Mouse (Mus musculus): ENCODE measurements around the gene Fance. TPM values are rescaled to one million over a fixed set of nuclear protein-coding genes. Genes with fewer than 3 reads are reported as not detected.

Gene Fance
- polyA plus RNA-seq, 1 experiment: 28.5 TPM

- no peaks in the 10 kb centered on the region for H3K27me3 ChIP-seq (ENCODE audit: control insufficient read depth, insufficient read depth, insufficient read length)
- no peak for TF ChIP-seq MYOG (IDR thresholded peaks at IDR 0.05; ENCODE audit: control insufficient read depth in 1 of 3, insufficient read depth in 1 of 3, insufficient read length in 2 of 3, low read depth in 2 of 3)
- no peak for TF ChIP-seq CEBPB (IDR thresholded peaks at IDR 0.05; ENCODE audit: insufficient read depth, poor library complexity, severe bottlenecking)
- no peak for TF ChIP-seq USF1 (IDR thresholded peaks at IDR 0.05; ENCODE audit: low read depth)
- no peak for TF ChIP-seq MAX (IDR thresholded peaks at IDR 0.05; ENCODE audit: low read depth)
- TF ChIP-seq SRF (IDR thresholded peaks at IDR 0.05; ENCODE audit: control insufficient read depth, insufficient read length, low read depth): no peak
- no peak for TF ChIP-seq POLR2A (IDR thresholded peaks at IDR 0.05; ENCODE audit: insufficient read length, low read depth)
- TF ChIP-seq MYOD1 (IDR thresholded peaks at IDR 0.05; ENCODE audit: control insufficient read depth in 1 of 3, insufficient read length in 2 of 3, low read depth in 2 of 3): no peak
- TF ChIP-seq REST (IDR thresholded peaks at IDR 0.05; ENCODE audit: insufficient read depth, insufficient read length): no peak
- TF ChIP-seq POLR2AphosphoS2 (IDR thresholded peaks at IDR 0.05; ENCODE audit: insufficient read length, low read depth): no peak
- TF ChIP-seq TCF12 (IDR thresholded peaks at IDR 0.05; ENCODE audit: insufficient read depth, poor library complexity, severe bottlenecking): no peak
- TF ChIP-seq TCF3 (IDR thresholded peaks at IDR 0.05; ENCODE audit: insufficient read length, low read depth): no peak
- no peak for TF ChIP-seq E2F4 (IDR thresholded peaks at IDR 0.05; ENCODE audit: insufficient read depth)
- H3K79me2 ChIP-seq (ENCODE audit: control insufficient read depth, insufficient read depth): peaks cover 6% of the 10 kb centered on the region
- no peak overlapping the region for H3ac ChIP-seq (ENCODE audit: control insufficient read depth, insufficient read length)
- no peaks in the 10 kb centered on the region for H3K36me3 ChIP-seq (ENCODE audit: control insufficient read depth, insufficient read depth)
- H3K4me3 ChIP-seq: no peak overlapping the region
- no peak overlapping the region for H3K4me2 ChIP-seq (ENCODE audit: low read depth)
Observed at GRCm38 (mm10) chr17:28287578-28287977, 25.7 kb upstream of the Fance start.

GRCm38 (mm10) chr17:28287980-28288379 lies 25.3 kb upstream of the Fance start:
- Histone ChIP-seq H3K36me3 (ENCODE audit: control insufficient read depth, insufficient read depth) (no peaks in the 10 kb centered on the region), H3K27me3 (ENCODE audit: control insufficient read depth, insufficient read depth, insufficient read length) (no peaks in the 10 kb centered on the region), H3K79me2 (ENCODE audit: control insufficient read depth, insufficient read depth) (peaks cover 6% of the 10 kb centered on the region), H3K4me2 (ENCODE audit: low read depth) (no peak overlapping the region), H3ac (ENCODE audit: control insufficient read depth, insufficient read length) (no peak overlapping the region), H3K4me3 (no peak overlapping the region)
- TF ChIP-seq TCF3 (IDR thresholded peaks at IDR 0.05; ENCODE audit: insufficient read length, low read depth) (no peak), E2F4 (IDR thresholded peaks at IDR 0.05; ENCODE audit: insufficient read depth) (no peak), TCF12 (IDR thresholded peaks at IDR 0.05; ENCODE audit: insufficient read depth, poor library complexity, severe bottlenecking) (no peak), SRF (IDR thresholded peaks at IDR 0.05; ENCODE audit: control insufficient read depth, insufficient read length, low read depth) (no peak), MYOG (IDR thresholded peaks at IDR 0.05; ENCODE audit: control insufficient read depth in 1 of 3, insufficient read depth in 1 of 3, insufficient read length in 2 of 3, low read depth in 2 of 3) (peak in 1 of 3 experiments; percentile 3), POLR2A (IDR thresholded peaks at IDR 0.05; ENCODE audit: insufficient read length, low read depth) (no peak), POLR2AphosphoS2 (IDR thresholded peaks at IDR 0.05; ENCODE audit: insufficient read length, low read depth) (no peak), MYOD1 (IDR thresholded peaks at IDR 0.05; ENCODE audit: control insufficient read depth in 1 of 3, insufficient read length in 2 of 3, low read depth in 2 of 3) (peak in 2 of 3 experiments; percentile 31 to 34), MAX (IDR thresholded peaks at IDR 0.05; ENCODE audit: low read depth) (no peak)

- no peaks in the 10 kb centered on the region for H3K79me2 ChIP-seq (ENCODE audit: control insufficient read depth, insufficient read depth)
- H3ac ChIP-seq (ENCODE audit: control insufficient read depth, insufficient read length): no peak overlapping the region
- no peak for TF ChIP-seq TCF3 (IDR thresholded peaks at IDR 0.05; ENCODE audit: insufficient read length, low read depth)
- TF ChIP-seq SRF (IDR thresholded peaks at IDR 0.05; ENCODE audit: control insufficient read depth, insufficient read length, low read depth): no peak
- no peak for TF ChIP-seq MYOD1 (IDR thresholded peaks at IDR 0.05; ENCODE audit: control insufficient read depth in 1 of 3, insufficient read length in 2 of 3, low read depth in 2 of 3)
- TF ChIP-seq USF1 (IDR thresholded peaks at IDR 0.05; ENCODE audit: low read depth): no peak
- no peak for TF ChIP-seq POLR2AphosphoS2 (IDR thresholded peaks at IDR 0.05; ENCODE audit: insufficient read length, low read depth)
- TF ChIP-seq CEBPB (IDR thresholded peaks at IDR 0.05; ENCODE audit: insufficient read depth, poor library complexity, severe bottlenecking): no peak
- TF ChIP-seq REST (IDR thresholded peaks at IDR 0.05; ENCODE audit: insufficient read depth, insufficient read length): no peak
- no peak for TF ChIP-seq MYOG (IDR thresholded peaks at IDR 0.05; ENCODE audit: control insufficient read depth in 1 of 3, insufficient read depth in 1 of 3, insufficient read length in 2 of 3, low read depth in 2 of 3)
- no peak for TF ChIP-seq POLR2A (IDR thresholded peaks at IDR 0.05; ENCODE audit: insufficient read length, low read depth)
- no peak for TF ChIP-seq MAX (IDR thresholded peaks at IDR 0.05; ENCODE audit: low read depth)
- TF ChIP-seq E2F4 (IDR thresholded peaks at IDR 0.05; ENCODE audit: insufficient read depth): no peak
- H3K4me2 ChIP-seq (ENCODE audit: low read depth): no peak overlapping the region
- H3K36me3 ChIP-seq (ENCODE audit: control insufficient read depth, insufficient read depth): no peaks in the 10 kb centered on the region
- H3K4me3 ChIP-seq: no peak overlapping the region
- H3K27me3 ChIP-seq (ENCODE audit: control insufficient read depth, insufficient read depth, insufficient read length): no peaks in the 10 kb centered on the region
Observed at GRCm38 (mm10) chr17:28290262-28290661, 23.1 kb upstream of the Fance start.

- TF ChIP-seq POLR2A (IDR thresholded peaks at IDR 0.05; ENCODE audit: insufficient read length, low read depth): peak; percentile 13
- TF ChIP-seq MYOD1 (IDR thresholded peaks at IDR 0.05; ENCODE audit: control insufficient read depth in 1 of 3, insufficient read length in 2 of 3, low read depth in 2 of 3): no peak
- Histone ChIP-seq H3K27me3 (ENCODE audit: control insufficient read depth, insufficient read depth, insufficient read length) (no peaks in the 10 kb centered on the region), H3K36me3 (ENCODE audit: control insufficient read depth, insufficient read depth) (no peaks in the 10 kb centered on the region), H3ac (ENCODE audit: control insufficient read depth, insufficient read length) (no peak overlapping the region), H3K4me2 (ENCODE audit: low read depth) (no peak overlapping the region), H3K4me3 (no peak overlapping the region), H3K79me2 (ENCODE audit: control insufficient read depth, insufficient read depth) (no peaks in the 10 kb centered on the region)
Observed at GRCm38 (mm10) chr17:28290671-28291070, 22.6 kb upstream of the Fance start.

- TF ChIP-seq E2F4 (IDR thresholded peaks at IDR 0.05; ENCODE audit: insufficient read depth) (no peak), SRF (IDR thresholded peaks at IDR 0.05; ENCODE audit: control insufficient read depth, insufficient read length, low read depth) (no peak), POLR2A (IDR thresholded peaks at IDR 0.05; ENCODE audit: insufficient read length, low read depth) (no peak), USF1 (IDR thresholded peaks at IDR 0.05; ENCODE audit: low read depth) (no peak), TCF12 (IDR thresholded peaks at IDR 0.05; ENCODE audit: insufficient read depth, poor library complexity, severe bottlenecking) (no peak), MYOG (IDR thresholded peaks at IDR 0.05; ENCODE audit: control insufficient read depth in 1 of 3, insufficient read depth in 1 of 3, insufficient read length in 2 of 3, low read depth in 2 of 3) (no peak), REST (IDR thresholded peaks at IDR 0.05; ENCODE audit: insufficient read depth, insufficient read length) (no peak), CEBPB (IDR thresholded peaks at IDR 0.05; ENCODE audit: insufficient read depth, poor library complexity, severe bottlenecking) (no peak), POLR2AphosphoS2 (IDR thresholded peaks at IDR 0.05; ENCODE audit: insufficient read length, low read depth) (no peak), MYOD1 (IDR thresholded peaks at IDR 0.05; ENCODE audit: control insufficient read depth in 1 of 3, insufficient read length in 2 of 3, low read depth in 2 of 3) (no peak), TCF3 (IDR thresholded peaks at IDR 0.05; ENCODE audit: insufficient read length, low read depth) (no peak)
- Histone ChIP-seq H3K79me2 (ENCODE audit: control insufficient read depth, insufficient read depth) (no peaks in the 10 kb centered on the region), H3K27me3 (ENCODE audit: control insufficient read depth, insufficient read depth, insufficient read length) (no peaks in the 10 kb centered on the region), H3K4me3 (no peak overlapping the region), H3ac (ENCODE audit: control insufficient read depth, insufficient read length) (no peak overlapping the region), H3K4me2 (ENCODE audit: low read depth) (no peak overlapping the region), H3K36me3 (ENCODE audit: control insufficient read depth, insufficient read depth) (no peaks in the 10 kb centered on the region)
Observed at GRCm38 (mm10) chr17:28291346-28291745, 22.0 kb upstream of the Fance start.

Data from myocyte (in vitro differentiated cells).